Comparison of ENCODE assay signal across 23 mouse cellular contexts in the genomic region with DNA sequence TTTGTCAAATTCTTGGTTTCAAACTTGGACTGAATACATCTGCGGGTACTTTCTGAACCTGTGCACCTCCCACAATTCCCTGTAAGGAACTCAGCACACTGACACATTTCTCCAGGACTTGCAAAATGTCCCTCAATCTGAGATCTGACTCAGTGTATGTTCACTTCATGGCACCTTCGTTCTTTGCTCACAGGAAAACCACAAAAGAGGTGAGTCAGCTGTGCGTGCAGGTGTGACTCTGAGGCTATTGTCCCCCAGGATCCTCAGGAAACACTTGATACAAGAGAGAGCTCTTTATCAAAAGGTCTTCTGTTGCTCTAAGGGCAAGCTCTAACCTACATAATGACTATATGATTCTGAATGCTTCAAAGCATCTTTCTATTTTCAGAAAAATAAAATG.
DNase-seq lines count a peak whose midpoint lies in the region; ATAC-seq and TF ChIP-seq lines count a peak whose summit lies in the region.
"Had no signal": no experiment of that assay in that cellular context is flagged by ENCODE, and none has a peak within 500 bp of the region (broad histone marks: within the 10 kb centered on the region; RNA-seq: fewer than 3 reads in every experiment).

No protein-coding gene starts in this region.

- H3K4me2 ChIP-seq in midbrain, postnatal 0 days (ENCODE audit: low read depth, low read length, poor library complexity, severe bottlenecking): no peak overlapping the region
- H3K4me2 ChIP-seq: embryonic facial prominence, embryonic 15.5 days; heart, embryonic 15.5 days; limb, embryonic 13.5 days; liver, embryonic 13.5 days; lung, embryonic 15.5 days; midbrain, embryonic 12.5 days; stomach, embryonic 15.5 days had no signal

- no peaks in the 10 kb centered on the region for H3K9me3 ChIP-seq in midbrain, postnatal 0 days (ENCODE audit: low read length)
- H3K9me3 ChIP-seq: embryonic facial prominence, embryonic 15.5 days; forebrain, embryonic 10.5 days; heart, embryonic 15.5 days; limb, embryonic 13.5 days; liver, embryonic 13.5 days; lung, embryonic 15.5 days; midbrain, embryonic 12.5 days; stomach, embryonic 15.5 days had no signal

- no peak overlapping the region for H3K27ac ChIP-seq in midbrain, postnatal 0 days (ENCODE audit: low read depth, low read length)
- H3K27ac ChIP-seq: embryonic facial prominence, embryonic 15.5 days; forebrain, embryonic 10.5 days; heart, embryonic 15.5 days; kidney, postnatal 0 days; limb, embryonic 13.5 days; liver, embryonic 13.5 days; lung, embryonic 15.5 days; midbrain, embryonic 12.5 days; stomach, embryonic 15.5 days had no signal

- TF ChIP-seq CTCF in lung, adult 2 months (IDR thresholded peaks at IDR 0.05; ENCODE audit: insufficient read depth, low read length): no peak
- TF ChIP-seq CTCF in midbrain, postnatal 0 days (IDR thresholded peaks at IDR 0.05): no peak

- no peaks in the 10 kb centered on the region for H3K4me1 ChIP-seq in lung, adult 2 months (ENCODE audit: control insufficient read depth, insufficient read depth, low read length)
- H3K4me1 ChIP-seq in midbrain, postnatal 0 days (ENCODE audit: insufficient read depth, low read length): no peaks in the 10 kb centered on the region
- H3K4me1 ChIP-seq: embryonic facial prominence, embryonic 15.5 days; forebrain, embryonic 10.5 days; heart, embryonic 15.5 days; liver, embryonic 13.5 days; lung, embryonic 15.5 days; midbrain, embryonic 12.5 days; stomach, embryonic 15.5 days had no signal

- WGBS in lung, adult 2 months: 64% methylated on average over 3 of the region's 3 CpGs
- WGBS in midbrain, postnatal 0 days: 74% methylated on average over 3 of the region's 3 CpGs

- ATAC-seq in CD4-positive, CD25-positive, alpha-beta regulatory T cell, adult 4 months: peak; percentile 43
- ATAC-seq in activated CD4-positive, CD25-positive, alpha-beta regulatory T cell, adult 4 months: peak; percentile 28
- ATAC-seq in midbrain, postnatal 0 days (ENCODE audit: low FRiP score): no peak
- ATAC-seq: hindbrain, embryonic 16.5 days had no signal

- no peak overlapping the region for H3K9ac ChIP-seq in midbrain, postnatal 0 days (replicated peaks; ENCODE audit: low read length, poor library complexity, severe bottlenecking)
- H3K9ac ChIP-seq: embryonic facial prominence, embryonic 15.5 days; heart, embryonic 15.5 days; limb, embryonic 13.5 days; liver, embryonic 13.5 days; lung, embryonic 15.5 days; midbrain, embryonic 12.5 days; stomach, embryonic 15.5 days had no signal

- peak; percentile 55 to 76 for DNase-seq in thymus, adult 18-20 months
- peak; percentile 52 for DNase-seq in thymus, postnatal 4 days
- DNase-seq in lung, adult 2 months: no peak
- no peak for DNase-seq in embryo, embryonic 10.5 days (ENCODE audit: low spot score)
- no peak for DNase-seq in midbrain, postnatal 0 days (ENCODE audit: low spot score)
- DNase-seq: adrenal gland, adult 8-10 months; cerebellum, adult 11 months; cerebellum, postnatal 14 days; heart, adult 18-20 months; kidney, adult 11 months; liver, embryonic 13.5 days had no signal

- H3K4me3 ChIP-seq in lung, adult 2 months (replicated peaks; ENCODE audit: extremely low read depth, low read depth, low read length): no peak overlapping the region
- no peak overlapping the region for H3K4me3 ChIP-seq in midbrain, postnatal 0 days (ENCODE audit: low read depth, low read length)
- H3K4me3 ChIP-seq: embryonic facial prominence, embryonic 15.5 days; forebrain, embryonic 10.5 days; heart, embryonic 15.5 days; limb, embryonic 13.5 days; liver, embryonic 13.5 days; lung, embryonic 15.5 days; midbrain, embryonic 12.5 days; myocyte; stomach, embryonic 15.5 days had no signal

- TF ChIP-seq POLR2A in lung, adult 2 months (IDR thresholded peaks at IDR 0.05; ENCODE audit: borderline replicate concordance, extremely low read depth, low read depth, low read length): no peak

- no peaks in the 10 kb centered on the region for H3K27me3 ChIP-seq in midbrain, postnatal 0 days (ENCODE audit: insufficient read depth, low read length)
- H3K27me3 ChIP-seq: embryonic facial prominence, embryonic 15.5 days; heart, embryonic 15.5 days; limb, embryonic 13.5 days; liver, embryonic 13.5 days; lung, embryonic 15.5 days; midbrain, embryonic 12.5 days; stomach, embryonic 15.5 days had no signal

- H3K36me3 ChIP-seq in midbrain, postnatal 0 days (ENCODE audit: insufficient read depth, low read length): no peaks in the 10 kb centered on the region
- H3K36me3 ChIP-seq: embryonic facial prominence, embryonic 15.5 days; forebrain, embryonic 10.5 days; heart, embryonic 15.5 days; limb, embryonic 13.5 days; liver, embryonic 13.5 days; lung, embryonic 15.5 days; midbrain, embryonic 12.5 days; stomach, embryonic 15.5 days had no signal

Comparison
In these comparisons a context has a peak if more than half of its experiments do, and no peak if none do; other contexts are left out.
1. DNase-seq: peak in thymus, adult 18-20 months (2 of 2) and thymus, postnatal 4 days (single experiment); none in lung, adult 2 months (single experiment), embryo, embryonic 10.5 days (single experiment) and midbrain, postnatal 0 days (single experiment).